Mouse (Mus musculus): ENCODE measurements around the gene Olfr270.

DNA sequence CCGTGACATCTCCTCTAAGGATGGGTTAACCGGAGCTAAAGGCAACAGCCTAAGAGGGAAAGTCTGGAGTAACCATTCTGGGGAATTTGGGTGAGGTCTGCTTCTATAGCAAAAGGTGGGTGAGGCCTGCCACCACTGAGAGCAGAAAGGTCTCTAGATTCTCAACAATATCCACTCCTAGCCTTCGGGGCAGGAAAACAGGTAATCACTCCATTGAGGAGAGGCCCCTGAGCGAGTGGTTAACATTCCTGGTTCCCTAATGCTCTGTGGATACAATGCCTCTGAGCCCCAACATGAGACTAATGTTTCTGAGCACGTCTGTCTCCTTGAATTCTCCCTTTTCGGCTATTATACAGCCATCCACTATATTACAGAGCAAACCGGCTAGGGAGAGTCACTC, 50.1 kb downstream of the Olfr270 start:
- no peak for TF ChIP-seq CTCF (IDR thresholded peaks at IDR 0.05; ENCODE audit: low read depth)
- no peak for TF ChIP-seq EP300 (optimal IDR thresholded peaks at IDR 0.05)
